Mouse (Mus musculus) layer of hippocampus, adult 8-10 months (tissue): ENCODE measurements around the gene Atox1. TPM values are rescaled to one million over a fixed set of nuclear protein-coding genes. Genes with fewer than 3 reads are reported as not detected.
"Not testable (repeated sequence)": the region's sequence is repeated elsewhere in the genome, so short reads cannot be mapped to it uniquely, and the experiment has no call there.

Experiments
- DNase-seq, 2 experiments: peaks; one replicate each; pipeline ENCODE4 v3.0.0; 2022; ENCODE audit warnings: low spot score in 2 of 2
- total RNA-seq, 4 experiments: library from RNA; stranded (reverse); gene quantifications; 2 replicates each; pipeline ENCODE4 v1.2.4; 2022

The Atox1 gene
- total RNA-seq, 4 experiments from 2014 or later = 82.1 to 124 (median 98.0) TPM

DNA sequence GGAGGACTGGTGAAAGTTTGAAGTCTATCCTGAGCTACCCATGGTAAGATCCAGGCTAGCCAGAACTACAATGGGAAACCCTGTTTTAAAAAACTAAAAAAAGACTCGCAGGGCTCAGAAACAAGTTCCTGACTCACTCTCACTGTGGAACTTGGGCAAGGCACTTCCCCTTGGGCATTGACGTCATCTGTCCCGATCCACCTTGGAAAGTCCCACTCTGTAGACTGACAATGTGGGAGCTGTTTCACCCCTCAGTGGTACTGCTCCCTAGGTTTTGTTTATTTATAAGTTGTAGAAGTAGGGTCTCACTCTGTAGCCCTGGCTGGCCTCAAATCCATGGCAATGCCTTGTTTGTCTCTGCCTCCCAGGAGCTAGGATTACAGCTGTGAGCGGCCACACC lies 7.4 kb downstream of the Atox1 start:
- DNase-seq = no peak

GRCm38 (mm10) chr11:55450311-55450710 lies 10.7 kb downstream of the Atox1 start:
- no peak for DNase-seq

DNA sequence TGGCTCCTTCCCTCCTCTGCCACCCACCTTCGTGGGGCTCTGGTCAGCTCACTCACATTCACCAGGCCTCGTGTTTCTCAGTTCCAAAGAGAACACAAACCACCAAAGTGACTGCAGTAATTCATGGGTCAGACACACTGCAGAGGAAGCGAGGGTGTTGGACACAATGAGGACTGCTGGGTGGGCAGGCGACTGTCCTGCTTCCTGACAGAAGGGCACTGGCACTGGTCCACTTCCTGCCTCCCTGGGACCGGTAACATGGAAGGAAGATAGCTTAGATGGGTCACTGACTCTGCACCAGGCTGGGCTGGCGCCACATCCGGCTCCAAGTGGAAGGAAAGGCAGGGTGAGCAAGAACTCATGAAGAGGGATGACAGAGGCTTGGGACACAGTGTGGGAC lies 11.5 kb downstream of the Atox1 start:
- no peak for DNase-seq

DNA sequence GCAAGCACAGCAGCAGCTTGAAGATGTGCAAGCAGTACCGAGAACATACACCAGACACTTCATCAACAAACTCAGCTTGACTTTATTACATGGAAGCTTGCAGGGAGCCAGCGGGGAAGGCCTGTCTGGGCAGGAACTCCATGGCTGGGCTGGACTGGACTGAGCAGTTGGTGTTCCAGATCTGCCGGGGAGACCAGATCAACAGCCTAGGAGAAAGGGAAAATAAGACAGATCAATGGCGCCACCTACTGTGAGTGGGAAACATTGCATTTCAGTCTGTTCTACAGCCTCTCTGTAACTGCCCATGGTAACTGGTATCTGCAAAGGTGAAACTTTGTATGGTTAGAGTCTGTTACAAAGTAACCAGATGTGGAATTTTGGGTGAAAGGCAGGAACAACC lies 14.5 kb downstream of the Atox1 start:
- DNase-seq = peak; percentile 73 to 86

DNA sequence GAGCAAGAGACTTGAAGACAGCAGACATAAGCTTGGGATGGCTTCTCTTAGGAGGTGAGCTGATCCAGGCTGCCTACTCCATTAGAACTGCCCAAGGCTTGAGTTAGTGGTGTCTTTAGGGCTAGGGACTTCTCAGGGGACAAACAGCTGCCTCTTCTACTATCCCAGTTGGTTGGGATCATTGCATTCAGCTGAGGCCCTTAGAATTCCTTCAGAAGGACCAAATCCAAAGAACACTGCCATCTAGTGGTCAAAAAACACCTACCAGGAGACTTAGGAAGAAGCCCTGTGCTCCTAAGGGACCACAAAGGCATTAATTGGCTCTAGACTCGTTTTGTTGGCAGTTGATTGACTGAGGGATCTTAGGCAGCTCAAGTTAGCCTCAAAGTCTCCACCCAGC lies 16.3 kb downstream of the Atox1 start:
- DNase-seq = peak in 1 of 2 experiments; percentile 39

DNA sequence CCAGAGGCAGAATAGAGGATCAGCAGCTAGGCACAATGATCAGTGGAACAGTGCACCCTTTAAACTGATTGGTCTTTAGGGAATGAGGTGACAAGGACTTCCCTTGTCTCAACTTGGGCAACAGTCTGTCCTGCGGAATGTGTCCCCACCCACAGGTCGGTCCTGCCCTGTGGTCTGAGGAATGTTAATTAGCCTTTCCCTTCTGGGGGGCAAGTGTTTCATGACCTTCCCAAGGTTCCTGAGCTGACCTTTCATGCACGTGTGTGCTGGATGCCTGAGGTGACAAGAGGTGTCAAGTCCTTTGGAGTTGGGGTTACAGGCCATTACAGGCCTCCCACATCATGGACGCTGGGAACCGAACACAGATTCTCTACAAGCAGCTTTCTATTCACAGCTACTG lies 21.3 kb downstream of the Atox1 start:
- DNase-seq = no peak

DNA sequence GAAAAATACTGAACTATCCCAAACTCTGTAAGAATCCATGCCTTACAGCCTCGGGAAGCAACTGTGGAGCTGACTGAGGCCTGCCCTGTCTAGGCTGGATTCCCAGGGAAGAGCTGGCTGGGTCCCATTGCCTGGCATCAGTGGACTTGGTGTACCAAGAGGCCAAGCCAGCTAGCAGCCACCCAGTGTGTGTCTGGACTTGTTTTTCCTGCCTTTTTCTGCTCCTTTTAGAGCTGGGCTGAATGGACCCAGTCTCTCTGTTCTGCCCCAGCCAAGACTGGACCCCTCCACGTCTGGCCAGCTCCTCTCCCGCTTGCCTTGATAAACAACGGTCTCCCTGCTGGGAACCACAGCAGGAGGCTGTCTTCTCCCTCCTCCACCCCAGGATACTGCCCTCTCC lies 23.0 kb downstream of the Atox1 start:
- peak; percentile 35 to 40 for DNase-seq

GRCm38 (mm10) chr11:55436089-55436488 lies 24.9 kb downstream of the Atox1 start:
- no peak for DNase-seq

GRCm38 (mm10) chr11:55432981-55433380 lies 28.1 kb downstream of the Atox1 start:
- no peak for DNase-seq

DNA sequence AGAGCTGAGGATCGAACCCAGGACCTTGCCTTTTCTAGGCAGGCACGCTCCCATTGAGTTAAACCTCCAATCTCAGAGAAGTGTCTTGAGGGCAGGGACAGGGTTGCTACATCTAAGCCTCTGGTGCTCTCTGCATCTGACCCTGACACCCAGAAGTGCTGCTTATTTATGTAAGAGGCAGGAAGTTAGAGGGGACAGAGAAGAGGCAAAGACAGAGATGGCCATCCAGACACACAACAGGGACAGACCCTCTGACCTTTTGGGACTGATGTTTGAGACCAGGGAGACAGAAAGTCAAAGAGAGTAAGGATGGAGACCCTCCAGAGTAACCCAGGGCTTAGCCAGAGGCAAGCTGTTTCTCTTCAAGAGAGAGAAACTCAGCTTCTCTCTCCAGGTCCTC lies 31.1 kb downstream of the Atox1 start:
- DNase-seq = no peak

GRCm38 (mm10) chr11:55428186-55429012 lies 32.6 kb downstream of the Atox1 start:
- DNase-seq = no peak

GRCm38 (mm10) chr11:55424746-55425360 lies 36.2 kb downstream of the Atox1 start:
- no peak for DNase-seq

GRCm38 (mm10) chr11:55423756-55424155 lies 37.3 kb downstream of the Atox1 start:
- DNase-seq = peak; percentile 21 to 36

DNA sequence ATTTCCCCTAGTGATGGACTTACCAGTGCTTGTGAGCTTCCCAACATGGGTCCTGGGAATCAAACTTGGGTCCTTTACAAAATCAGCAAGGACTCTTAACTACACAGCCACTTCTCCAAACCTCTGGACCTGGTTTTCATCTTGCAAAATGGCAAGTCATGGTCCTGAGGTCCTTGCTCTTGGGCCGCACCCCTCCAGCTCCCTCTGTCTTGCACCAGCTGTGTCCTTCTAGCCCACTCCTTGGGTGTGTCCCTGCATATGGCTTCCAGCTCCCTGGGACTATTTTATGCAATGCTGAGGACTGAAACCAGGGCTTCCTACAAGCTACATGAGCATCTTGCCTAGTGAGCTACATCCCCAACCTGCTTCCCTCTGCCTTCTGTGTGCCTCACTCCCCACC lies 38.1 kb downstream of the Atox1 start, which contains the start of gene Sparc:
Sparc (minus strand) TSS at position 206 of the 400 bp plus-strand sequence.
- DNase-seq = no peak

DNA sequence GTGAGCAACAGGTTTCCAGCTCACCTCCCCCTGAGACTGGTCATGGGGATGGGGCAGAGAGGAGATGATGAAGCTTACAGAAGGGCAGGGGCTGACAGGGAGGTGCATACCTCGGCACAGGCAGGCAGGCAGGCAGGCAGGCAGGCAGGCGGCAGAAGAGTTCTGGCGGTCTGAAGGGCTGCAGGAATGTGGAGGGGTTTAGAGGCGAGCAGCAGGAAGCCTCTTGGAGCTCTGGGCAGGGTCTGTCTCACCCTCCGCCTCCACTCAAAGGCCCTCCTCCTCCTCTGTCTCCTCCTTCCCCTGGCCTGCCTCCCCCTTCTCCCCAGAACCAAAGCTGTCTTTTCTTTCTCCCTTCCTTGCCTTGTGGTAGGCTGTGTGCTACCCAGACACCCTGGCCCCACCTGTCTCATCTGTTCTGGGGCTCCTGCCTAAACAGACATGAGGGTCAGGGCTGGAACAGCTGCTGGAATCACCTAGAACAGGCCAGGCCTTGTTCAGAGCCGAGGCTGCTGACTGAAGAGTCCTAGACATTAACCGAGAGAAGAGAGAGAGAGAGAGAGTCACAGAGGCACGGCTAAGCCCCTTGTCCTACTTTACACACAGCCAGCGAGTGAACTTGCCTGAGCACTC lies 41.2 kb downstream of the Atox1 start:
- peak in 1 of 2 experiments; percentile 20 for DNase-seq

- DNase-seq = peak; percentile 32 to 62
Measured at GRCm38 (mm10) chr11:55419296-55419677, 41.8 kb downstream of the Atox1 start.

DNA sequence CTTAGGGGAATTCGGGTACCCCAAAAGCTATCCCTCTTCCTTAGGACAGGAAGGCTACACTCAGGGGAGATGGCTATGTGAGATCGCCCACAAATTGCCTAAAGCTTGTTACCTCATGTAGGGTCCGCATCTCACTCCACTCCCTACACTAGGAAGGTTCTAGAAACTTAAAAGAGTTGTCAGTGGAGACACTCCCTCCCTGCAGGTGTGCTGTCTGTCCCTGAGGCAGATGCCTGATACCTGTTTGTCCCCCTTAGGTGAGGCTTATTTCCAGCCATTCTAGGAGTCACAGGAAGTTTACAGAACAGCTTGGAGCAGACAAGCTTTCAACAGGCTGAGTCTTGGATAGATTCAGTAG lies 42.4 kb downstream of the Atox1 start:
- no peak for DNase-seq

GRCm38 (mm10) chr11:55417898-55418703 lies 42.9 kb downstream of the Atox1 start:
- DNase-seq = no peak

DNA sequence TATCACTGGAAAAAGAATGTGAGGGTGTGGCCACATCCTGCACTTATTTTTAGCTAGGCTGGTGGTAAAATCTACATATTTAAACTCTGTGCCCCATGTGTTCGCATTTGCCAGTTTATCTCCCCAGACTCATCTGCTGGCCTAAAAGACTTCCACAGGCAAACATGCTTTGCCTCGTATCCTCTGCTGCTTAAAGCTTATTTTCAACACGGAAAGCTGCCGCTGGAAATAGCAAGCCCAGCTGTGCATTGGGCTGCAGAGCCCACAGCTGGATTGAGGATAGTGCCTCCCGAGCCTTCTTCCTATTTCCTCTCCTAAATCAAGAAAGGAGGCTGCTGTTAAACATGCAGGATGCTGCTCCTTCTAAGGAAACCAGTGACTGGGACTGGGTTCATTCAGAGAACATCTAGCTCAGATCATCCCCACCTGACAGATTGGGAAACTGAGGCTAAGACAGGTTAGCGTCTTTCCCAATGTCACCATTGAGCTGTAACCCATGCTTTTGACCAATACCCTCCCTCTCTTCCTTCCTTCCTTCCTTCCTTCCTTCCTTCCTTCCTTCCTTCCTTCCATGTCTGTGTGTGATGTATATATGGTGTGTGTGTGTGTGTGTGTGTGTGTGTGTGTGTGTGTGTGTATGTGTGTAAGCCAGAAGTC lies 44.3 kb downstream of the Atox1 start:
- no peak for DNase-seq

DNA sequence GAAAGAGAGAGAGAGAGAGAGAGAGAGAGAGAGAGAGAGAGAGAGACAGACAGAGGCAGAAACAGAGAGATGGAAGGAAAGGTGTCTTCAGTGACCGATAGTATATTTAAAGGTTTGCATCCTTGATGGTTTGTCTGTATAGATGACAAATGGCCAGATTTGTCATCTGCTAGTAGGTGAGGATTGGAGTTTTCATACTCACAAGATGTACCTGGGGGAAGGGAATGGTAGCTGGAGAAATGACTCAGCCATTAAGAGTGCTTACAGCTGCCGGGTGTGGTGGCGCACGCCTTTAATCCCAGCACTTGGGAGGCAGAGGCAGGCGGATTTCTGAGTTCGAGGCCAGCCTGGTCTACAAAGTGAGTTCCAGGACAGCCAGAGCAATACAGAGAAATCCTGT lies 45.3 kb downstream of the Atox1 start:
- not testable (repeated sequence) for DNase-seq

DNA sequence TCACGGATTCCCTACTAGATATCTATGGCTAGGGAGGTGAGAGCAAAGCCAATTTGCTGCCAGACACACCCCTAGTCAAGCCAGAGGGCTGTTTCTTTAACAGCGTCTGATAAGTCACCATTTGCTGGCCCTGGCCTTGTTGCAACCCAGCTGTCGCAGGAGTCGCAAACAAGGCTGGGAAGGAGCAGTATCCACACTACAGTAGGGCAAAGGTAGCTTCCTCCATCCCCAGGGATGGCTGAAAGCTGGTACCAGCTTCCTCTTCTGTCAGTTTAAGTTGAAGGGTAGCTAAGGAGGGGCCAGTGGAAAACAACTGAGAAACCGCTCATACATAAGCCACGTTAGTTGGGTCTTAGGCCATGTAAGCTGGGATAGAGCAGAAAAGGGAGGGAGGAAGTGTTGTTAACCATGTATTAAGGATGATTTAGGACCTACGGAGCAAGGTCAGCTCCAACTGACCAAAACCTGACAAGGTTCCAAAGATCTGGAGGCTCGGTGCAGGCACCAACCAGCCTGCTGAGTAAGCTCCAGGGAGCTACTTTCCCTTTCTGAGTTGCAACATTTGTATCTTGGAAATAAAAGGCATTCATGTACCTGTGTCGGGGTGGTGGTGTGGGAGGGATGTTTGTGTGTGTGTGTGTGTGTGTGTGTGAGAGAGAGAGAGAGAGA lies 45.9 kb downstream of the Atox1 start:
- DNase-seq = no peak
